Mouse (Mus musculus) lung, embryonic 15.5 days (tissue): ENCODE results near the gene Abcc4. TPM values are rescaled to one million over a fixed set of nuclear protein-coding genes. Genes with fewer than 3 reads are reported as not detected.
"Not testable (repeated sequence)": the region's sequence is repeated elsewhere in the genome, so short reads cannot be mapped to it uniquely, and the experiment has no call there.

Experiments used
- ATAC-seq: fragments of 200-750 bp; cut with Nextera tagmentation; 2 replicates; pipeline ENCODE4 v1.8.0; 2017; ENCODE audit warnings: moderate number of reproducible peaks, borderline replicate concordance; ENCODE audit not compliant: low FRiP score, low TSS enrichment; ENCODE audit errors: extremely low read depth
- H3K27ac ChIP-seq: fragments of 300-500 bp; sonication (generic); 2 replicates; pipeline ENCODE4 v1.5.1; 2015; ENCODE audit warnings: moderate library complexity, mild to moderate bottlenecking, inconsistent platforms
- H3K27me3 ChIP-seq: fragments of 300-500 bp; sonication (generic); 2 replicates; pipeline ENCODE4 v1.6.1; 2015; ENCODE audit warnings: inconsistent platforms
- H3K36me3 ChIP-seq: fragments of 300-500 bp; sonication (generic); 2 replicates; pipeline ENCODE4 v1.6.1; 2015; ENCODE audit warnings: inconsistent platforms
- H3K4me1 ChIP-seq: fragments of 300-500 bp; sonication (generic); 2 replicates; pipeline ENCODE4 v1.6.1; 2015; ENCODE audit warnings: inconsistent platforms
- H3K4me2 ChIP-seq: fragments of 300-500 bp; sonication (generic); 2 replicates; pipeline ENCODE4 v1.6.1; 2015; ENCODE audit warnings: inconsistent platforms, mild to moderate bottlenecking, moderate library complexity
- H3K4me3 ChIP-seq: fragments of 300-500 bp; sonication (generic); 2 replicates; pipeline ENCODE4 v1.5.1; 2015; ENCODE audit warnings: mild to moderate bottlenecking, inconsistent platforms
- H3K9ac ChIP-seq: fragments of 300-500 bp; sonication (generic); 2 replicates; pipeline ENCODE4 v1.6.1; 2015; ENCODE audit warnings: inconsistent platforms
- H3K9me3 ChIP-seq: fragments of 300-500 bp; sonication (generic); 2 replicates; pipeline ENCODE4 v1.6.1; 2016; ENCODE audit warnings: inconsistent platforms
- WGBS: fragments of 180-500 bp; shearing (Covaris S2); methylation state at CpG from one replicate; pipeline ENCODE4 v1.1.7; 2015; 5-methylcytosine and 5-hydroxymethylcytosine counted together
- polyA plus RNA-seq: library from polyadenylated mRNA; unstranded; fragments of >200 nt; fragmentation: Nextera tagmentation; extraction: Ambion mirVana; gene quantifications from 2 replicates; pipeline ENCODE4 v1.2.1, GENCODE M21; 2015

The Abcc4 gene
- polyA plus RNA-seq, 1 experiment from 2014 or later: 2.3 TPM

GRCm38 (mm10) chr14:118674224-118674623 lies 31.8 kb downstream of the Abcc4 start:
- H3K27ac ChIP-seq: no peak overlapping the region
- no peak for ATAC-seq
- no peaks in the 10 kb centered on the region for H3K9me3 ChIP-seq
- H3K36me3 ChIP-seq: no peaks in the 10 kb centered on the region
- WGBS: 61% methylated on average over 7 of the region's 7 CpGs
- H3K4me2 ChIP-seq: no peak overlapping the region
- no peaks in the 10 kb centered on the region for H3K4me1 ChIP-seq
- H3K4me3 ChIP-seq: no peak overlapping the region
- no peaks in the 10 kb centered on the region for H3K27me3 ChIP-seq
- no peak overlapping the region for H3K9ac ChIP-seq

- no peak for ATAC-seq
- H3K4me1 ChIP-seq: no peaks in the 10 kb centered on the region
- H3K4me3 ChIP-seq: no peak overlapping the region
- H3K9me3 ChIP-seq: no peaks in the 10 kb centered on the region
- H3K27ac ChIP-seq: no peak overlapping the region
- no peak overlapping the region for H3K4me2 ChIP-seq
- no peak overlapping the region for H3K9ac ChIP-seq
- H3K36me3 ChIP-seq: no peaks in the 10 kb centered on the region
- H3K27me3 ChIP-seq: no peaks in the 10 kb centered on the region
- 61% methylated on average over 6 of the region's 6 CpGs for WGBS
Observed at GRCm38 (mm10) chr14:118673501-118673900, 32.5 kb downstream of the Abcc4 start.

- WGBS: 90% methylated on average over 6 of the region's 6 CpGs
- not testable (repeated sequence) for H3K4me1 ChIP-seq, H3K27ac ChIP-seq, ATAC-seq, H3K4me3 ChIP-seq, H3K9me3 ChIP-seq, H3K36me3 ChIP-seq, H3K4me2 ChIP-seq, H3K9ac ChIP-seq, H3K27me3 ChIP-seq
Observed at GRCm38 (mm10) chr14:118672931-118673330, 33.1 kb downstream of the Abcc4 start.

DNA sequence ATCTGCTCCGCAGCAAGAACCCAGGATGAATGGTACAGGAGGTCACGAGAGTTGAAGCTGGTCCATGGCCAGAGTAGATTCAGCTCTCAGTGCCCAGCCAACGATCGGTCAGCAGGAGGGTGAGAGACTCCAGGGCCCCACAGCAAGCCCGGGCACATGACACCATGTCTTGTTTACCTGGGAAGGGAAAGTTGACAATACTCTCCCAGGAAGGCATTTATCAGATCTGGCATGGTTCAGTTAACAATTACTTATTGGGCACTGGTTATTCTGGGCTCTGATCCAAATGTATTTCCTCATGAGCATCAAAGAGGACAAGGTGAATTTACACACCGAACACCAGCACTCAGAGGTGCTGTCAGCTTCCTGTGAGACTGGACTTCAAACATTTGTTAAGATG lies 38.5 kb downstream of the Abcc4 start:
- Histone ChIP-seq H3K27me3 (no peaks in the 10 kb centered on the region), H3K9me3 (no peaks in the 10 kb centered on the region), H3K4me3 (no peak overlapping the region), H3K4me1 (peaks cover 11% of the 10 kb centered on the region), H3K27ac (no peak overlapping the region), H3K9ac (no peak overlapping the region), H3K4me2 (no peak overlapping the region), H3K36me3 (no peaks in the 10 kb centered on the region)
- ATAC-seq: no peak
- WGBS: 43% methylated on average over 6 of the region's 6 CpGs

GRCm38 (mm10) chr14:118664661-118665060 lies 41.4 kb downstream of the Abcc4 start:
- H3K27ac ChIP-seq: no peak overlapping the region
- ATAC-seq: no peak
- no peak overlapping the region for H3K4me3 ChIP-seq
- no peaks in the 10 kb centered on the region for H3K36me3 ChIP-seq
- peaks cover 11% of the 10 kb centered on the region for H3K4me1 ChIP-seq
- H3K27me3 ChIP-seq: no peaks in the 10 kb centered on the region
- H3K9ac ChIP-seq: no peak overlapping the region
- WGBS: 61% methylated on average over 7 of the region's 7 CpGs
- no peak overlapping the region for H3K4me2 ChIP-seq
- no peaks in the 10 kb centered on the region for H3K9me3 ChIP-seq

DNA sequence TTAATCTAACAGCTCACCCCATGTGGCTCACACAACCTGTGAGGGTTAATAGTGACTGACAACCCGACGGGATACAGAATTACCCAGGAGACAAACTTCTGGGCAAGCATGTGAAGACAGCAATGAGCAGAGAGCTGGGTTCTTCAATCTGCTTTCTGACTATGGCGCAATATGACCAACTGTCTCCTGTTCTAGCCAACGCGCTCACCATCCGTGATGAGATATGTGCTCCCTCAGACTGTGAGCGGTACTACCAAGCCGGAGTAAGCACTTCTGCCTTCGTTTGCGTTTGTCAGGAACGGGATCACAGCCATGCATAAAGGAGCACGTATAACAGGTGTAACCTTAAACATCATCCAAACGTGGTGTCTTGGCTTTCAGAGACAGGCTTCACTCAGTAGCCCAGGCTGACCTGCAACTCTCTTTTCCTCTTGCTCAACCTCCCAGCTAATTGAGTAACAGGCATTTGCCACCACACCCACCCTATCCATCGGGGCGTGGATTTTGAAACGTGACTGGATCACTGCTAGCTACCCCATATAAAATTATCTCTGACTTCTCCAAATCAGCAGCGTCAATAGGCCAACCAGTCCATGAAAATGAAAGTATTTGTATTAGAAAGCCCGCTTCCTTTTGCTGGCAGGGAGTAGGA lies 43.3 kb downstream of the Abcc4 start:
- no peak overlapping the region for H3K27ac ChIP-seq
- H3K4me2 ChIP-seq: no peak overlapping the region
- H3K9me3 ChIP-seq: no peaks in the 10 kb centered on the region
- no peak overlapping the region for H3K4me3 ChIP-seq
- 83% methylated on average over 18 of the region's 18 CpGs for WGBS
- H3K4me1 ChIP-seq: peaks cover 12% of the 10 kb centered on the region
- H3K36me3 ChIP-seq: no peaks in the 10 kb centered on the region
- H3K9ac ChIP-seq: no peak overlapping the region
- no peaks in the 10 kb centered on the region for H3K27me3 ChIP-seq
- no peak for ATAC-seq

- no peak overlapping the region for H3K27ac ChIP-seq
- H3K27me3 ChIP-seq: no peaks in the 10 kb centered on the region
- H3K9ac ChIP-seq: no peak overlapping the region
- no peak overlapping the region for H3K4me2 ChIP-seq
- WGBS: 77% methylated on average over 10 of the region's 10 CpGs
- H3K4me3 ChIP-seq: no peak overlapping the region
- H3K36me3 ChIP-seq: no peaks in the 10 kb centered on the region
- peaks cover 14% of the 10 kb centered on the region for H3K4me1 ChIP-seq
- no peak for ATAC-seq
- H3K9me3 ChIP-seq: no peaks in the 10 kb centered on the region
Observed at GRCm38 (mm10) chr14:118662124-118662523, 43.9 kb downstream of the Abcc4 start.

- Histone ChIP-seq H3K27me3 (no peaks in the 10 kb centered on the region), H3K9ac (no peak overlapping the region), H3K4me1 (0 out of 2 replicates have a peak, but pooled peaks cover 13% of the 10 kb centered on the region), H3K36me3 (no peaks in the 10 kb centered on the region), H3K9me3 (no peaks in the 10 kb centered on the region), H3K27ac (no peak overlapping the region), H3K4me2 (no peak overlapping the region), H3K4me3 (no peak overlapping the region)
- no peak for ATAC-seq
Observed at GRCm38 (mm10) chr14:118659230-118659629, 46.8 kb downstream of the Abcc4 start.

DNA sequence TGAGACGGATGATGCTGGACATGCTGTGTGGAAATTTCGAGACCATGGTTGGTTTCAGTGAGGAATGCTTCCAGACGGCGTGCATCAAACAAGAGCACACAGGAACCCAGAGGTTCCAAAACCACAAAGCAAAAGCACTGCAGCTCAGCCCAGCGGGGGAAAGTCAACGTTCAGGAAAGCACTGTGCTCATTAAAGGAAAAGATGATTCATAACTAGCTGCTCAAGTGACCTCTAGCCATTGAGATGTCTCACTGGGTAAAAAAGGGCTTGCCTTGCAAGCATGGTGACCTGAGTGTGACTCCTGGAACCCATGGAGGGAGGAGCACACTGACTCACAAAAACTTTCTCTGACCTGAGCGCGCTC lies 47.7 kb downstream of the Abcc4 start:
- H3K9ac ChIP-seq: no peak overlapping the region
- H3K27me3 ChIP-seq: no peaks in the 10 kb centered on the region
- H3K4me3 ChIP-seq: no peak overlapping the region
- ATAC-seq: no peak
- H3K9me3 ChIP-seq: no peaks in the 10 kb centered on the region
- no peaks in the 10 kb centered on the region for H3K36me3 ChIP-seq
- H3K4me1 ChIP-seq: 0 out of 2 replicates have a peak, but pooled peaks cover 13% of the 10 kb centered on the region
- H3K4me2 ChIP-seq: no peak overlapping the region
- 70% methylated on average over 8 of the region's 8 CpGs for WGBS
- no peak overlapping the region for H3K27ac ChIP-seq

DNA sequence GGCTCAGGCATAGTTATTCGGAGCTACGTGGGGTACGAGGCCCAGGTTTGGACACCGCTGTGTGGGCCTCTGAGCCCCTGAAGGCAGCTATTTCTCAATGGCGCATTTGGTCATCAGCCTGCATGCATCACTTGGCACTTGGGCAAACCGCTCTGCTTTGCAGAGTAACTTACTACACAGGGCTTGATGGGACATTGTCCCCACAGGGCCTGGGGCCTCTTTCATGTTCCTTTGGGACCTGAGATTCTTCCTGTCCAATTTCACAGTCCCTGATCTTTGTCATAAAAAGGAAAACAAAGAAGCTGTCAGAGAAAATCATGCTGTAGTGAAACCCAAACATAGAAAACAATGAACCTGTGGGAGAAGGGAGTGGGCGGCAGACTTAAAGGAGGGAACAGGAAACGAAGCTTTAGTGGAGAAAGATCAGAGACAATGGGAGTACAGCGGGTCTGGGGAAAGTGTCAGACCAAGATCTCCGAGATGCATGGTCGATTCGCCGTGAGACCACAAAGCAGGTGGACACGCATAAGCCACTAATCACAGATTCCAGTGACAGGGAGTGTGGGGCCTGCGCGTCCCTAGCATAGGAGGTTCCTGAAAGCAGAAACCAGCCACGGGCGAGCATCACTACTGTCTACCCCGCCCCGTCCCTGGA lies 48.2 kb downstream of the Abcc4 start:
- Histone ChIP-seq H3K36me3 (no peaks in the 10 kb centered on the region), H3K4me3 (no peak overlapping the region), H3K9me3 (no peaks in the 10 kb centered on the region), H3K9ac (no peak overlapping the region), H3K4me1 (0 out of 2 replicates have a peak, but pooled peaks cover 13% of the 10 kb centered on the region), H3K27ac (no peak overlapping the region), H3K4me2 (no peak overlapping the region), H3K27me3 (no peaks in the 10 kb centered on the region)
- no peak for ATAC-seq
- 70% methylated on average over 20 of the region's 20 CpGs for WGBS

DNA sequence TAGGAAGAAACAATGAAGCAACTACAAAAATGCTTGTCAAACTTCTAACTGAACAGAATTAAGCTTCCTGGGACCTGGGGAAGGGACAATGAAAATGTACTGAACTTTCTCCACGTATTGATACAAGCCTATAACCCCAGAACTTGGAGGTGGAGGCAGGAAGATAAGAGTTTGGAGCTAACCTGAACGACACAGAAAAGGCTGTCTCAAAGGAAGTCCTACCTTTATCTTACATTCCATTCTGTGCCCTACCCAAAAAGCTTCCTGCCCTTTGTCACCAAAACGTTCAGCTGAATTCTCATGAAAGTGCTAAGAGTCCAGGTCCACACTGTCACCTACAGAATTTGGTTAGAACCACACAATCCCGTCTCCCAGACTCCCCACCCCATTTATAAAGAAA lies 48.8 kb downstream of the Abcc4 start:
- H3K27ac ChIP-seq: no peak overlapping the region
- H3K4me2 ChIP-seq: no peak overlapping the region
- no peaks in the 10 kb centered on the region for H3K36me3 ChIP-seq
- no peaks in the 10 kb centered on the region for H3K27me3 ChIP-seq
- H3K4me1 ChIP-seq: 0 out of 2 replicates have a peak, but pooled peaks cover 13% of the 10 kb centered on the region
- WGBS: 42% methylated on average over 4 of the region's 4 CpGs
- no peak overlapping the region for H3K9ac ChIP-seq
- no peak for ATAC-seq
- no peak overlapping the region for H3K4me3 ChIP-seq
- H3K9me3 ChIP-seq: no peaks in the 10 kb centered on the region

- Histone ChIP-seq H3K36me3 (no peaks in the 10 kb centered on the region), H3K9ac (no peak overlapping the region), H3K27me3 (no peaks in the 10 kb centered on the region), H3K4me3 (no peak overlapping the region), H3K4me2 (no peak overlapping the region), H3K4me1 (0 out of 2 replicates have a peak, but pooled peaks cover 13% of the 10 kb centered on the region), H3K9me3 (no peaks in the 10 kb centered on the region), H3K27ac (no peak overlapping the region)
- WGBS: 35% methylated on average over 7 of the region's 7 CpGs
- no peak for ATAC-seq
Observed at GRCm38 (mm10) chr14:118656036-118656435, 50.0 kb downstream of the Abcc4 start.
